Mouse (Mus musculus) cortical plate, adult 2 months (tissue): Measurements from ENCODE around the gene Sipa1l2. TPM values are rescaled to one million over a fixed set of nuclear protein-coding genes. Genes with fewer than 3 reads are reported as not detected.

Experiments used
- H3K27ac ChIP-seq: fragments of 200-500 bp; 2 replicates; pipeline ENCODE4 v1.5.1; 2012; ENCODE audit warnings: low read length, control low read depth, inconsistent platforms; ENCODE audit not compliant: insufficient read depth
- H3K4me1 ChIP-seq: fragments of 200-500 bp; 2 replicates; pipeline ENCODE4 v1.6.1; 2011; ENCODE audit warnings: low read length; ENCODE audit not compliant: control insufficient read depth, insufficient read depth
- H3K4me3 ChIP-seq: fragments of 200-500 bp; 2 replicates; pipeline ENCODE4 v1.5.1; 2011; ENCODE audit warnings: mild to moderate bottlenecking, low read length, control low read depth; ENCODE audit not compliant: insufficient read depth
- CTCF ChIP-seq: fragments of 200-500 bp; IDR thresholded peaks from 2 replicates; pipeline ENCODE4 v1.5.1; 2011; ENCODE audit warnings: mild to moderate bottlenecking, control low read depth, low read length; ENCODE audit not compliant: insufficient read depth; ENCODE audit errors: extremely low read depth
- POLR2A ChIP-seq: fragments of 200-500 bp; IDR thresholded peaks from 2 replicates; pipeline ENCODE4 v1.6.1; 2011; ENCODE audit warnings: mild to moderate bottlenecking, low read length, control low read depth; ENCODE audit not compliant: insufficient read depth; ENCODE audit errors: extremely low read depth
- polyA plus RNA-seq: library from polyadenylated mRNA; depleted of rRNA; stranded (reverse); fragments of >200 nt; gene quantifications from 2 replicates; pipeline ENCODE4 v1.2.3, GENCODE M21; 2012

Gene Sipa1l2
- polyA plus RNA-seq, 1 experiment = 22.7 TPM

DNA sequence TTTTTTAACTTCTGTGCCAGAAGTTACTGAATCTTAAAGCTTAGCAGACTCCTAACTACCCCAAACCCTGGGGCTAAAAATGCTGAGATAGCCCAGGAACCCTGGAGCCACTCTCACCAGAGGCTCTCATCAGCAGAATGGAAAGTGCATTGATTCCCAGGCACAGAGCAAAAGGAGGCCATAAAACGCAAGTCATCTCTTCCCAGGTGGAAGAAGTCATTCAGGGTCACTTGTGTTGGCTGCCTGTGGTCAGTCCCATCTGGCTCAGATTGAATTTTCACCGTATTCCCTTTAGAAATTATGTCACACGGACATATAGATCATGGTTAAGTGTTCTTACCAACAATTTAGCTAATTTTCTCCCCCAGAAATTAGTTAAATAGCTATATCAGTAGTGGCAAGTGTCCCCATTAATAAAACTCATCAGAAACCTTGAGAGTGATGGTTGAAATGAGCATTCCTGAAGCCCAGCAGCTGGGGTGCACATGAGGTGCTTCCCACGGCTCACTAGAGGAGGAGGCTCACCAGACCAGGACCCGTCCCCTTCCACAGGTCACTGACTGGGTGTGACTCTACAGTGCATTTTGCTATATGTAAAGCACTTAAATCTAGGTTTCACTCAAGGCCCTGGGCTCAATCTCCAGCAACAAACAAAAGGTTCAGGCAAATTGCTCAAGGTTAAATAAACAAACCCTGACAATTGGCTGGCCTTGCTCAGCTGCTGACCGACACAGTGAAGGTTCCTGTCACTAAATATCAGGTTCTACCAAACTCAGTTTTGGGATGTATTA, 53.3 kb downstream of the Sipa1l2 start:
- Histone ChIP-seq H3K4me1 (peaks cover 12% of the 10 kb centered on the region), H3K4me3 (no peak overlapping the region), H3K27ac (no peak overlapping the region)
- TF ChIP-seq CTCF (no peak), POLR2A (no peak)

DNA sequence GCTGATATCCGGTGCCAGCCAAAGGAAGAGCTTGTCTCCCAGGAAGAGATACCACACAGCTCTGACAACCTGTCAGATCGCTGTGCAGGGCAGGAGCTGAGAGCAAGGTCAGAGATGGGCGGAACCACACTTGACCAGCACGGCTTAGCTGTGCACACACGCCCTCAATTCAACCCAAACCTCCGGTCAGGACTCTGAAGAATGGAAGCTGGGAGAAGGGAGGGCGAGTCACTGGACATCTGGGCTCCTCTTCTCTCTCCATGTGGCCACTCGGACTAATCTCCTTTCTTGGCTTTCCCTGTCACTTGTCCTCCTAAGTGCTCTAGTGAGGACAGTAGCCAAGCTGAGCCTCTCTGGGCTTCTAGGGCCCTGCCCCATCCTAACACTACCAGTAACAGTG, 53.9 kb downstream of the Sipa1l2 start:
- TF ChIP-seq POLR2A = no peak
- no peak for TF ChIP-seq CTCF
- Histone ChIP-seq H3K4me1 (peaks cover 12% of the 10 kb centered on the region), H3K27ac (no peak overlapping the region), H3K4me3 (no peak overlapping the region)

DNA sequence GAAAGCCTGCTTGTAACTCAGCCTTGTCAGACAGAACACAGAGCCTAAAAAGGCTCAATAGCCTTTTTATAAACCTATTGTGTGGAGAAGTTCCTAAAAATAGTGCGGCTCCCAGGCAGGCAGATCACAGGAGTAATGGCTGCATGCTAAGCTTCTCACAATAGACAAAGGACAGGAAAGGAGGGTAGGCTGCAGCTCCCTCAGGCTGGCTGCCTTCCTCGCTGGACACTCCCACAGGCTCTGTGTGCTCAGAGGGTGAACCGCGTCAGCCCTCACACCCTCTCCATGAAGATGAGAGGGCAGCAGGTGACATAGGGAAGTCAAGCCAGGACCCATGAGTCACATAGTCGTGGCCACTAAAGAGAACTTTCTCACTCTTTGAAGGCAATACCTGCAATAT, 55.7 kb downstream of the Sipa1l2 start:
- H3K4me1 ChIP-seq = peaks cover 12% of the 10 kb centered on the region
- H3K4me3 ChIP-seq = no peak overlapping the region
- TF ChIP-seq POLR2A (no peak), CTCF (no peak)

DNA sequence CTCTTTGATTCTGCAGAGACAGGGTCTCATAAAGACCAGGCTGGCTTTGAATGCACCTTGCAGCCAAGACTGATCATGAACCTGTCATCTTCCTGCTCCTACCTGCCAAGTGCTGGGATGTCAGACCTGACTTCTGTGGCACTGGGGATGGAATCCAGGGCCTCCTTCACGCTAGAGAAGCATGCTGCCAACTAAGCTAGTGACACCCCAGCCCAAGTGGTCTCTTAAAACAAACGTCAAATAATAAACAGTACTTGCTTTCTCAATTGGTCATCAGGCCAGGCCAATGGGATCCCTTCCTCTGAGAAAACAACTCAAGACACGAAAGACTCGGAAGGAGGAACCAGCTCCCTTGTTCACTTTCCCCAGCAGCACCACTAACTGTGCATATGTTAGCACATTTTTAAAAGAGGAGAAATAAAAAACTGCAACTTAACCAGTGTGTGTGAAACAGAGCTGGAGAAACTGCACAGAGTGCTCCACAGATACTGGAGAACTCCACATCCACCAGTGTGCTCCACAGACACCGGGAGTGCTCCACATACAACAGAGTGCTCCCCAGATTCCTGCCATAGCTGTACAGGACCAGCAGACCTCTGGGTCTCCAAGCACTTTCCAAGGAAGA, 56.3 kb downstream of the Sipa1l2 start:
- TF ChIP-seq CTCF = no peak
- TF ChIP-seq POLR2A = no peak
- H3K27ac ChIP-seq = peak overlapping the region; percentile 78

More for the DNA sequence above, 55.7 kb downstream of the Sipa1l2 start:
- peak overlapping the region; percentile 78 for H3K27ac ChIP-seq

DNA sequence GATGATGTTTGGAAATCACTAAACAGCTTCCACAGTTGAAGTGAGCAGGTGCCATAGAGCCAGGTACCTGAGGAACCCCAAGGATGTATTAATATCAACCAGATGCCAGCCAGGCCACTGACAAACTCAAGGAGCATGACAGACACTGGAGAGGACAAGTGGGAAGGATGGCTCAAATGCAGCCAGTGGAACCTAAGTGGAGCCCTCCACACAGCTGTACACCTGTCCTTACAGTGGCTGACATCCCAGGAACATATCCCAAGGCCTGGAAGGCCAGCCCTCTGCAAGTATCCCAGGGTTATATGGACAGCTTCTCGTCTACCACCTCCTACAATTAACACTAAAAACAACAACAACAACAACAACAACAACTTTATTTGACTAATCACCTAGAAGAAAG, 57.0 kb downstream of the Sipa1l2 start:
- no peak overlapping the region for H3K27ac ChIP-seq
- no peak overlapping the region for H3K4me3 ChIP-seq
- TF ChIP-seq CTCF (no peak), POLR2A (no peak)
- H3K4me1 ChIP-seq = peaks cover 14% of the 10 kb centered on the region

More for the DNA sequence above, 56.3 kb downstream of the Sipa1l2 start:
- Histone ChIP-seq H3K4me3 (no peak overlapping the region), H3K4me1 (peaks cover 12% of the 10 kb centered on the region)

DNA sequence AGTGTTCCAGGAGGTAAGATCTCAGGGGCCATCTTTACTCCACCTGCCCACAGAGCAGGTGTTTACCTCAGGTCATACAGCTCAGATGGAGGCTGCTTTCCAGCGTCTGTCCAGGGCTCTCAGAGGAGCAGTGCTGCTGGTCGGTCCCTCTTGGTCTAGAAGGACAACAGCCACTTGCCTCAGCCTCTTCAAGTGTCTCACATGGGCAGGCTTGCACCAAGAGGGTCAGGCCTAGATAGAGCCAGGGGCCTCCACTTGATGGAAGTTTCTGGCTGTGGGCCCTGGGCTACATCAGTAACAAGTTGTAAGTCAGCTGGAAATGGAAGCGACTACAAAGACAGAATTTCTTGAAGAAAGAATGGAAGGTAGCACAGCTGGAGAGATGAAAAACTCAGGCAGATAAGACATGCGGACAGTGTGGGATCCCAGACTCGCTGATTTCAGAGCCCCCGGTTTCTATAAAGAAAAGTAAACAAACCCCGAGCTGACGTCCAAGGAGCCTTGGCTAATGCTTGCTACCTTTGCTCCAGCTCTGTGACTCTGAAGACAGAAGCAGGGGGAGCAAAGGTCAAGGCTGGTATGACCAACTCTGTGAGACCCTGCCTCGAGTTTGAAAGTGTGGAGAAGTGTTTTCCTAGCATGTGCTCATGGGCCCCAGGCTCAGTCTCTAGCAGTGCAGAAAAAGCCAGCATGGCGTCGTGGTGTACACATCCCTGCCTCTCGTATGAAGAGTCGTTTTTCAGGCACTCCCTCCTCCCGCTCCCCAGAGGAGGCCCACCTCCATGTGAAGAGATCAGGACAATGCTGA, 58.5 kb downstream of the Sipa1l2 start:
- Histone ChIP-seq H3K4me1 (peaks cover 18% of the 10 kb centered on the region), H3K27ac (no peak overlapping the region), H3K4me3 (no peak overlapping the region)
- TF ChIP-seq POLR2A = no peak
- no peak for TF ChIP-seq CTCF

DNA sequence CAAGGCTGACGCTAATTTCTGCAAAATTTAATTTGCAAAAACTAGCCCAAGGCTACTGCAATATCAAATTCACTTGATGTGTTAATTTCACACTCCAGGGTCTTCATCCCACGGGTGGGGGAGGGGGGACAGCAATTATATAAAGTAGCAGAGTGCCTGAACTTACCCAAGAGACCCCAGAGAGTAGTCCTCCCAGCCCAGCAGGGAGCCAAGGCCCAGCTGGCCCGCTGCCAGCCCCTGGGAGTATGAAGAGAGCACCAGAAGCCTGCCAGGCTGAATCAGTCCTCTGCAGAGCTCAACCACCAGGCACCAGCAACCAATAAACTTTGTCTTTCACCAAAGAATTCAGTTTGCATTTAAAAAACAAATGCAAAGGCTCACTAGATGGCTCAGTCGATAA, 59.8 kb downstream of the Sipa1l2 start:
- peaks cover 20% of the 10 kb centered on the region for H3K4me1 ChIP-seq
- no peak overlapping the region for H3K27ac ChIP-seq
- TF ChIP-seq CTCF (no peak), POLR2A (no peak)
- H3K4me3 ChIP-seq = no peak overlapping the region

DNA sequence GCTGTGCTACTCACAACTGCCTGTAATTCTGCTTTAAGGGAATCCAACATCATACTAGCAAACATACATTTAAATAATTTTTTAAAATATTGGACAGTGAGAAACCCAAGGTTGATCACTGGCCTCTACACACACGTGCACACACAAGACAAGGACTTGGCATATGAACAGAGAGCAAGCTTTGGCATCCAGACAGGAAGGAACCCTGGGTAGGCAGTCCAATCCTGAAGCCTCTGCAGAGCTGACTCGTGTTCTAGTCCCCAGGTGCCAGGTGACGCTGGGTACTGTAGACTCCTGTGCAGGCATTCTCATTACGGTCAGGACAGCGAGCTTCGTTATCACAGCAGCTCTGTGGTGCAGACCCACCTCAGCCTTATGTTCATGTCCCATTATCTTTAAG, 60.4 kb downstream of the Sipa1l2 start:
- no peak overlapping the region for H3K27ac ChIP-seq

DNA sequence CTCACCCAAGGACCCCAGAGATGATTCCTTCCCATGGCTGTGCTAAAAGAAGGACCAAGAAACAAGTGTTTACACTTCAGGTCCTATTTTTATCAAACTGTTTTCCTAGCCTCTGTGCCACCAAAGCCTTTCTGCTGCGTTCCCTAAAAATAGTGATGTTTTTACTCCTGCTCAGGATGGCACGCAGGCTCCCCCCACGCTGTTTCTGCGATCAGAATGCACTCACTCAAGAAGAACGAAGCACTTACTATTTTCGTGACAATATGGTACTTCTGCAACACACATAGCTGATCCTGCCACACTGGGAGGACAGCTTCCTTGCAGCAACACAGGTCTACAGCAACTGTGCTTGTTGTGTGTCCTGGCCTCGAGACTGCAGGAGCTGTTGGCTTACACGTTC, 62.3 kb downstream of the Sipa1l2 start:
- H3K27ac ChIP-seq = no peak overlapping the region
- TF ChIP-seq CTCF (no peak), POLR2A (no peak)
- H3K4me1 ChIP-seq = peaks cover 15% of the 10 kb centered on the region
- no peak overlapping the region for H3K4me3 ChIP-seq

More for the DNA sequence above, 60.4 kb downstream of the Sipa1l2 start:
- peaks cover 19% of the 10 kb centered on the region for H3K4me1 ChIP-seq
- TF ChIP-seq POLR2A (no peak), CTCF (no peak)
- no peak overlapping the region for H3K4me3 ChIP-seq
